10 mouse cellular contexts compared by ENCODE assay signal in genomic region chr9:13454651-13455123, GRCm38 (mm10). TPM values are rescaled to one million over a fixed set of nuclear protein-coding genes. Genes with fewer than 3 reads are reported as not detected.
DNase-seq lines count a peak whose midpoint lies in the region; ATAC-seq lines count a peak whose summit lies in the region.
"Had no signal": no experiment of that assay in that cellular context is flagged by ENCODE, and none has a peak within 500 bp of the region (broad histone marks: within the 10 kb centered on the region; RNA-seq: fewer than 3 reads in every experiment).

No protein-coding gene starts in this region.

- no peak for DNase-seq in heart, adult 11 months
- peak; percentile 29 for DNase-seq in R1 (ENCODE audit: low read depth, low spot score)
- DNase-seq in midbrain, embryonic 14.5 days, result peak; percentile 72
- DNase-seq in MN1 (ENCODE audit: low spot score), result no peak
- no peak for DNase-seq in right cerebral cortex, postnatal 14 days
- DNase-seq in urinary bladder, postnatal 14 days (ENCODE audit: low spot score), result no peak

- H3K9ac ChIP-seq in heart, embryonic 12.5 days, result no peak overlapping the region
- H3K9ac ChIP-seq in heart, embryonic 16.5 days (ENCODE audit: low read length), result no peak overlapping the region
- no peak overlapping the region for H3K9ac ChIP-seq in midbrain, embryonic 14.5 days (replicated peaks; ENCODE audit: low read length)
- H3K9ac ChIP-seq: stomach, embryonic 15.5 days had no signal

- peak overlapping the region; percentile 37 for H3K4me2 ChIP-seq in heart, embryonic 12.5 days
- peak overlapping the region; percentile 3; the same call in 1 of the 2 replicates for H3K4me2 ChIP-seq in heart, embryonic 16.5 days (ENCODE audit: low read depth, low read length)
- no peak overlapping the region for H3K4me2 ChIP-seq in midbrain, embryonic 14.5 days (ENCODE audit: low read length)
- H3K4me2 ChIP-seq: stomach, embryonic 15.5 days had no signal

- ATAC-seq in heart, embryonic 12.5 days (ENCODE audit: insufficient number of reproducible peaks, low FRiP score), result peak; percentile 25; the same call in 1 of the 2 replicates
- peak; percentile 65 for ATAC-seq in heart, embryonic 16.5 days (replicated peaks; ENCODE audit: extremely low read depth, insufficient read depth, low FRiP score)
- 0 out of 2 replicates have a peak, but pooled peaks have one; percentile 50 for ATAC-seq in midbrain, embryonic 14.5 days (ENCODE audit: low FRiP score, low TSS enrichment)

- H3K4me1 ChIP-seq in heart, embryonic 12.5 days (replicated peaks), result peaks cover 32% of the 10 kb centered on the region
- peaks cover 11% of the 10 kb centered on the region for H3K4me1 ChIP-seq in heart, embryonic 16.5 days (ENCODE audit: control insufficient read depth, insufficient read depth, low read length)
- H3K4me1 ChIP-seq in midbrain, embryonic 14.5 days (ENCODE audit: control insufficient read depth, insufficient read depth, low read length), result 0 out of 2 replicates have a peak, but pooled peaks cover 5% of the 10 kb centered on the region
- H3K4me1 ChIP-seq: megakaryocyte, embryonic 14.5 days had no signal

- WGBS in heart, embryonic 12.5 days, result 30% methylated on average over 7 of the region's 7 CpGs
- WGBS in heart, embryonic 16.5 days, result 18% methylated on average over 7 of the region's 7 CpGs
- WGBS in midbrain, embryonic 14.5 days, result 13% methylated on average over 7 of the region's 7 CpGs

- H3K36me3 ChIP-seq in heart, embryonic 12.5 days, result no peaks in the 10 kb centered on the region
- H3K36me3 ChIP-seq in heart, embryonic 16.5 days (ENCODE audit: control insufficient read depth, insufficient read depth), result no peaks in the 10 kb centered on the region
- H3K36me3 ChIP-seq in midbrain, embryonic 14.5 days (ENCODE audit: control insufficient read depth, insufficient read depth, low read length), result no peaks in the 10 kb centered on the region
- H3K36me3 ChIP-seq: stomach, embryonic 15.5 days had no signal

- no peaks in the 10 kb centered on the region for H3K9me3 ChIP-seq in heart, embryonic 12.5 days (replicated peaks)
- H3K9me3 ChIP-seq in heart, embryonic 16.5 days (replicated peaks; ENCODE audit: control insufficient read depth, low read length), result no peaks in the 10 kb centered on the region
- no peaks in the 10 kb centered on the region for H3K9me3 ChIP-seq in midbrain, embryonic 14.5 days (ENCODE audit: control insufficient read depth, low read length)
- H3K9me3 ChIP-seq: megakaryocyte, embryonic 14.5 days; stomach, embryonic 15.5 days had no signal

- peak overlapping the region; percentile 74 for H3K27ac ChIP-seq in heart, embryonic 12.5 days (ENCODE audit: poor library complexity, severe bottlenecking)
- peak overlapping the region; percentile 59 for H3K27ac ChIP-seq in heart, embryonic 16.5 days (ENCODE audit: low read length)
- H3K27ac ChIP-seq in midbrain, embryonic 14.5 days (replicated peaks; ENCODE audit: low read depth, low read length), result no peak overlapping the region
- H3K27ac ChIP-seq: stomach, embryonic 15.5 days had no signal

- no peaks in the 10 kb centered on the region for H3K27me3 ChIP-seq in heart, embryonic 12.5 days (replicated peaks)
- no peaks in the 10 kb centered on the region for H3K27me3 ChIP-seq in heart, embryonic 16.5 days (ENCODE audit: control insufficient read depth, insufficient read depth, low read length)
- no peaks in the 10 kb centered on the region for H3K27me3 ChIP-seq in midbrain, embryonic 14.5 days (ENCODE audit: control insufficient read depth, insufficient read depth, low read length)
- H3K27me3 ChIP-seq: stomach, embryonic 15.5 days had no signal

- H3K4me3 ChIP-seq in heart, embryonic 12.5 days, result no peak overlapping the region
- H3K4me3 ChIP-seq in heart, embryonic 16.5 days (ENCODE audit: low read length), result no peak overlapping the region
- H3K4me3 ChIP-seq in midbrain, embryonic 14.5 days (replicated peaks; ENCODE audit: low read depth, low read length), result no peak overlapping the region
- H3K4me3 ChIP-seq: megakaryocyte, embryonic 14.5 days; stomach, embryonic 15.5 days had no signal

RNA-seq across cellular contexts. Expression of gene Gm17571, which starts 8.1 kb away (rescaled TPM):
- polyA plus RNA-seq in heart, embryonic 12.5 days (2016; fragmentation: Nextera tagmentation; extraction: Ambion mirVana), result not detected in 2 replicates
- polyA plus RNA-seq in heart, embryonic 16.5 days (2015; fragmentation: Nextera tagmentation; extraction: Ambion mirVana), result not detected in 2 replicates
- not detected in 2 replicates for polyA plus RNA-seq in midbrain, embryonic 14.5 days (2014; fragmentation: Nextera tagmentation; extraction: Ambion mirVana)
- polyA plus RNA-seq: stomach, embryonic 15.5 days had no signal

Comparison
In these comparisons a context has a peak if more than half of its experiments do, and no peak if none do; other contexts are left out.
1. DNase-seq: peak in R1 (single experiment) and midbrain, embryonic 14.5 days (single experiment); none in heart, adult 11 months (single experiment), MN1 (single experiment), right cerebral cortex, postnatal 14 days (single experiment) and urinary bladder, postnatal 14 days (single experiment).
2. Peak in every context shown above with its lines, with median percentiles within 50 percentile points of each other: ATAC-seq.